Mouse (Mus musculus): ENCODE measurements around the gene Raf1. TPM values are rescaled to one million over a fixed set of nuclear protein-coding genes. Genes with fewer than 3 reads are reported as not detected.

Gene Raf1
- polyA plus RNA-seq, 1 experiment from 2014 or later = 110 TPM

DNA sequence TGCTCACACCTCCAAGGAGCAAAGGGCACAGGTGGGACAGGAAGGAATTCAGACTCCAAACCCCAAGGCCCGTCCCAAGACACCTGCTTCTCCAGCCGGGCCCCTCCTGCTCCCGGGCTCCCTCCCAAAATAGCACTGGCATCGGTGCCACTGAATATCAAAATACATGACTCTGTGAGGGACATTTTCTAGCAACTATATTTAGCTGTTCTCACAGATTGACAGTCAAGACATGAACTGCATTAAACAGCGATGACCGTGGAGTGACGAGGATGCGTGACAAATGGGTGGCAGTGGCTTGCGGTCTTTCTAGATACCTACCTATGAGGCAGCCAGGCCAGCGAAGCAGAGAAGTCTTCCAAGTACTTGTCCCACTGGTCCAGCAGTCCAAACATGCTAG, 90.1 kb downstream of the Raf1 start:
- Histone ChIP-seq H3K4me2 (ENCODE audit: low read length) (no peak overlapping the region), H3K4me3 (ENCODE audit: low read length) (no peak overlapping the region), H3K9ac (ENCODE audit: low read depth, low read length) (no peak overlapping the region), H3K9me3 (ENCODE audit: control insufficient read depth, low read length) (no peaks in the 10 kb centered on the region), H3K4me1 (ENCODE audit: control insufficient read depth, insufficient read depth, low read depth, low read length) (no peaks in the 10 kb centered on the region), H3K27ac (ENCODE audit: low read depth, low read length) (no peak overlapping the region), H3K36me3 (ENCODE audit: control insufficient read depth, insufficient read depth, low read length) (peaks cover under 1% of the 10 kb centered on the region; the same call in 1 of the 2 replicates), H3K27me3 (replicated peaks; ENCODE audit: control insufficient read depth, insufficient read depth, low read length) (no peaks in the 10 kb centered on the region)
- no peak for ATAC-seq
- 85% methylated on average over 10 of the region's 10 CpGs for WGBS

- 72% methylated on average over 3 of the region's 3 CpGs for WGBS
These were observed 92.3 kb downstream of the Raf1 start for GRCm38 (mm10) chr6:115584176-115584575.

DNA sequence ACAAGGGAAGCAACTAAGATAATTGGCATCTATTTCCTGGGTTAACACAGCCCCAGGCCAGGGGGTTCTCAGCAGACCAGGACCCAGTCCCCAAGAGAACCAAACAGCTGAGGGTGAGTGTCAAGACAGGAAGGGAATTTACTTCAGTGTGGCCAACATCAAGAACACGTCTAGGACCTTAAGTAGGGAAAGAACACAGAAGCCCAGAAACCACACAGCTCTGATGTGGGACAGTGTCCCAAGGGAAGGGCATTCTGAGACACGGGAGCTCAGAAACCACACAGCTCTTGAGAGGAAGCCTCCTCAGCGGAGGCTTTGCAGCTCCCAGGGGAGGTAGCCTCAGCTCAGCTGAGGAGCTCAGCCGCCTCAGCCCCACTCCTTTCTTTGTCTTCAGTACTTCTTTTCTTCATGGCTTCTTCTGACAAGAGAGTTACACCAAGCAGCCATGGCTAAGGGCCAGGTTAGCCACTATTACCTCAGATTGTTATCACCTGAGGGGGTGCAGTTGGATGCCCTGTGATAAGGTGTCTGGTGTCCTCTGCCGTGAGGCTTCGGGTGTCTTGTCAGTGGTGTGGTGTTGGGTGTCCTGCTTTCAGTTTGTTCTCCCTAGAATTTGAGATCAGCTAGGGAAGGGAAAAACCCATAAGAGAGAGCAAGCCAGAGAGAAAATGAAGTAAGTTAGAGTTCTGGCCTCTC, 92.9 kb downstream of the Raf1 start:
- H3K4me1 ChIP-seq (ENCODE audit: control insufficient read depth, insufficient read depth, low read depth, low read length) = no peaks in the 10 kb centered on the region
- no peak overlapping the region for H3K4me2 ChIP-seq (ENCODE audit: low read length)
- no peak overlapping the region for H3K27ac ChIP-seq (ENCODE audit: low read depth, low read length)
- H3K4me3 ChIP-seq (ENCODE audit: low read length) = no peak overlapping the region
- H3K9ac ChIP-seq (ENCODE audit: low read depth, low read length) = no peak overlapping the region
- no peak for ATAC-seq
- H3K36me3 ChIP-seq (ENCODE audit: control insufficient read depth, insufficient read depth, low read length) = peaks cover 10% of the 10 kb centered on the region; the same call in 1 of the 2 replicates
- no peaks in the 10 kb centered on the region for H3K9me3 ChIP-seq (ENCODE audit: control insufficient read depth, low read length)
- 85% methylated on average over 6 of the region's 6 CpGs for WGBS
- H3K27me3 ChIP-seq (replicated peaks; ENCODE audit: control insufficient read depth, insufficient read depth, low read length) = no peaks in the 10 kb centered on the region

More at GRCm38 (mm10) chr6:115584176-115584575, 92.3 kb downstream of the Raf1 start:
- H3K4me3 ChIP-seq (ENCODE audit: low read length) = no peak overlapping the region
- peaks cover 8% of the 10 kb centered on the region; the same call in 1 of the 2 replicates for H3K36me3 ChIP-seq (ENCODE audit: control insufficient read depth, insufficient read depth, low read length)
- no peak overlapping the region for H3K4me2 ChIP-seq (ENCODE audit: low read length)
- H3K9ac ChIP-seq (ENCODE audit: low read depth, low read length) = no peak overlapping the region
- no peaks in the 10 kb centered on the region for H3K27me3 ChIP-seq (replicated peaks; ENCODE audit: control insufficient read depth, insufficient read depth, low read length)
- no peaks in the 10 kb centered on the region for H3K9me3 ChIP-seq (ENCODE audit: control insufficient read depth, low read length)
- no peaks in the 10 kb centered on the region for H3K4me1 ChIP-seq (ENCODE audit: control insufficient read depth, insufficient read depth, low read depth, low read length)
- ATAC-seq = no peak
- H3K27ac ChIP-seq (ENCODE audit: low read depth, low read length) = no peak overlapping the region

GRCm38 (mm10) chr6:115582328-115583115, 93.9 kb downstream of the Raf1 start:
- Histone ChIP-seq H3K4me1 (ENCODE audit: control insufficient read depth, insufficient read depth, low read depth, low read length) (no peaks in the 10 kb centered on the region), H3K27ac (ENCODE audit: low read depth, low read length) (no peak overlapping the region), H3K27me3 (replicated peaks; ENCODE audit: control insufficient read depth, insufficient read depth, low read length) (no peaks in the 10 kb centered on the region), H3K9me3 (ENCODE audit: control insufficient read depth, low read length) (no peaks in the 10 kb centered on the region), H3K4me3 (ENCODE audit: low read length) (no peak overlapping the region), H3K9ac (ENCODE audit: low read depth, low read length) (no peak overlapping the region), H3K4me2 (ENCODE audit: low read length) (no peak overlapping the region), H3K36me3 (ENCODE audit: control insufficient read depth, insufficient read depth, low read length) (peaks cover 19% of the 10 kb centered on the region)
- WGBS = 83% methylated on average over 10 of the region's 10 CpGs
- ATAC-seq = no peak

- ATAC-seq = no peak
- Histone ChIP-seq H3K4me2 (ENCODE audit: low read length) (no peak overlapping the region), H3K27me3 (replicated peaks; ENCODE audit: control insufficient read depth, insufficient read depth, low read length) (no peaks in the 10 kb centered on the region), H3K36me3 (ENCODE audit: control insufficient read depth, insufficient read depth, low read length) (peaks cover 33% of the 10 kb centered on the region), H3K9me3 (ENCODE audit: control insufficient read depth, low read length) (no peaks in the 10 kb centered on the region), H3K4me1 (ENCODE audit: control insufficient read depth, insufficient read depth, low read depth, low read length) (no peaks in the 10 kb centered on the region), H3K9ac (ENCODE audit: low read depth, low read length) (no peak overlapping the region), H3K27ac (ENCODE audit: low read depth, low read length) (no peak overlapping the region), H3K4me3 (ENCODE audit: low read length) (no peak overlapping the region)
- 87% methylated on average over 3 of the region's 3 CpGs for WGBS
These were observed 95.6 kb downstream of the Raf1 start for GRCm38 (mm10) chr6:115580810-115581209.

- no peak for ATAC-seq
- peaks cover 39% of the 10 kb centered on the region for H3K36me3 ChIP-seq (ENCODE audit: control insufficient read depth, insufficient read depth, low read length)
- H3K4me2 ChIP-seq (ENCODE audit: low read length) = no peak overlapping the region
- no peak overlapping the region for H3K9ac ChIP-seq (ENCODE audit: low read depth, low read length)
- no peaks in the 10 kb centered on the region for H3K4me1 ChIP-seq (ENCODE audit: control insufficient read depth, insufficient read depth, low read depth, low read length)
- no peaks in the 10 kb centered on the region for H3K27me3 ChIP-seq (replicated peaks; ENCODE audit: control insufficient read depth, insufficient read depth, low read length)
- 91% methylated on average over 9 of the region's 9 CpGs for WGBS
- H3K4me3 ChIP-seq (ENCODE audit: low read length) = no peak overlapping the region
- no peak overlapping the region for H3K27ac ChIP-seq (ENCODE audit: low read depth, low read length)
- no peaks in the 10 kb centered on the region for H3K9me3 ChIP-seq (ENCODE audit: control insufficient read depth, low read length)
These were observed 98.5 kb downstream of the Raf1 start for GRCm38 (mm10) chr6:115577941-115578340.

DNA sequence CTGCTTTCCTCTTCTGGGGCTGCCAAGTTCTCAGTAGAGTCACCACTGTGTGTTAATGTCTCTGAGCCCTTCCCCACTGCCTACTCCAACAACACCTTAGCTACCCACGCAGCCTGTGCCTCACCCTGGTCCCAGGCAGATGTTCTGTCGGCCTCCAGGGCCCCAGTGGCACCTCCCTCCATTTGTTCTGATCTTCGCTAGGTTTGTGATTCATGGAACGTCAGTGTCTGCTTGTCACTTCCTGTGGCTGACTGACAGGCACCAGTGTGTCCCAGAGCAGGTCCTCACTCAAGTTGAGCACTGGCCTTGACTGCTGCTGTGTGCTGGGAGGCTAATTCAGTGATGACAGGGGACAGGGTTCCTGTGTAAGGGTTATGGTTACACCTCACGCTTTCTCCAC, 99.0 kb downstream of the Raf1 start:
- H3K4me2 ChIP-seq (ENCODE audit: low read length) = no peak overlapping the region
- no peak for ATAC-seq
- H3K27ac ChIP-seq (ENCODE audit: low read depth, low read length) = no peak overlapping the region
- 87% methylated on average over 5 of the region's 5 CpGs for WGBS
- H3K4me3 ChIP-seq (ENCODE audit: low read length) = no peak overlapping the region
- H3K9ac ChIP-seq (ENCODE audit: low read depth, low read length) = no peak overlapping the region
- no peaks in the 10 kb centered on the region for H3K9me3 ChIP-seq (ENCODE audit: control insufficient read depth, low read length)
- H3K27me3 ChIP-seq (replicated peaks; ENCODE audit: control insufficient read depth, insufficient read depth, low read length) = no peaks in the 10 kb centered on the region
- H3K36me3 ChIP-seq (ENCODE audit: control insufficient read depth, insufficient read depth, low read length) = peaks cover 39% of the 10 kb centered on the region
- H3K4me1 ChIP-seq (ENCODE audit: control insufficient read depth, insufficient read depth, low read depth, low read length) = no peaks in the 10 kb centered on the region

DNA sequence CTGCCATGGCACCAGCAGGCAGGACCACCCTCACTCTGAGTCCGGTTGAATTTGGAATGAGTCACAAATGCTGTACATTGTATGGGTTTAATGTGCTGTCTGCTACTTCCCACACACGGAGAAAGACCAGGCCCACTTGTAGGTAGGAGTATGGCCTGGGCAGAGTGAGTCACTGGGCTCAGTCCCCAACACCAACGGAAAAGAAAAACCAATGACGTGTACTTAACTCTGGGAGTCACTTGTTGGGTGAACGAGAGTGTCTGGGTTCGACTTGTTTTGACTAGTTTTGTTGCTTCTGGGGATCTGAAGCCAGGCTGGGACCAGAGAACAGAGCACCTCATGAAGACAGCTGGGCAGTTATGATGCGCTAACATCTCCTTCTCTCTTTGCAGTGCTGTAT, 102.3 kb downstream of the Raf1 start:
- 94% methylated on average over 7 of the region's 7 CpGs for WGBS
- peaks cover 45% of the 10 kb centered on the region for H3K36me3 ChIP-seq (ENCODE audit: control insufficient read depth, insufficient read depth, low read length)

More for the DNA sequence above, 102.3 kb downstream of the Raf1 start:
- Histone ChIP-seq H3K4me1 (ENCODE audit: control insufficient read depth, insufficient read depth, low read depth, low read length) (no peaks in the 10 kb centered on the region), H3K27ac (ENCODE audit: low read depth, low read length) (no peak overlapping the region), H3K4me3 (ENCODE audit: low read length) (no peak overlapping the region), H3K9ac (ENCODE audit: low read depth, low read length) (no peak overlapping the region), H3K9me3 (ENCODE audit: control insufficient read depth, low read length) (no peaks in the 10 kb centered on the region), H3K4me2 (ENCODE audit: low read length) (no peak overlapping the region), H3K27me3 (replicated peaks; ENCODE audit: control insufficient read depth, insufficient read depth, low read length) (no peaks in the 10 kb centered on the region)
- ATAC-seq = no peak
